Mouse (Mus musculus) liver, adult 2 months (tissue): Measurements from ENCODE around the gene Pdx1. TPM values are rescaled to one million over a fixed set of nuclear protein-coding genes. Genes with fewer than 3 reads are reported as not detected.

Experiments used
- DNase-seq: peaks from one replicate; pipeline ENCODE4 v3.0.0-alpha.2; 2011; ENCODE audit warnings: low read depth, low spot score; ENCODE audit errors: extremely low read depth
- H3K27ac ChIP-seq: fragments of 200-500 bp; replicated peaks from 2 replicates; pipeline ENCODE4 v1.5.1; 2012; ENCODE audit warnings: low read depth, mild to moderate bottlenecking, control low read depth, inconsistent platforms, low read length; ENCODE audit not compliant: insufficient read depth
- H3K27me3 ChIP-seq: fragments of 200-500 bp; 2 replicates; pipeline ENCODE4 v1.6.1; 2012; ENCODE audit warnings: mild to moderate bottlenecking, moderate library complexity, low read length, inconsistent platforms; ENCODE audit not compliant: control insufficient read depth, insufficient read depth
- H3K36me3 ChIP-seq: fragments of 200-500 bp; 2 replicates; pipeline ENCODE4 v1.6.1; 2012; ENCODE audit warnings: low read length, inconsistent platforms; ENCODE audit not compliant: control insufficient read depth, insufficient read depth
- H3K4me1 ChIP-seq: fragments of 200-500 bp; 2 replicates; pipeline ENCODE4 v1.6.1; 2011; ENCODE audit warnings: low read length; ENCODE audit not compliant: control insufficient read depth, insufficient read depth
- H3K4me3 ChIP-seq: fragments of 200-500 bp; 2 replicates; pipeline ENCODE4 v1.5.1; 2011; ENCODE audit warnings: low read depth, mild to moderate bottlenecking, control low read depth, low read length, moderate library complexity; ENCODE audit not compliant: insufficient read depth
- H3K79me2 ChIP-seq: fragments of 200-500 bp; 2 replicates; pipeline ENCODE4 v1.6.1; 2012; ENCODE audit warnings: inconsistent platforms, mild to moderate bottlenecking, low read length, moderate library complexity; ENCODE audit not compliant: control insufficient read depth, insufficient read depth
- H3K9ac ChIP-seq: fragments of 200-500 bp; 2 replicates; pipeline ENCODE4 v1.6.1; 2012; ENCODE audit warnings: low read depth, mild to moderate bottlenecking, control low read depth, inconsistent platforms, low read length
- CTCF ChIP-seq: fragments of 200-500 bp; IDR thresholded peaks from 2 replicates; pipeline ENCODE4 v1.5.1; 2011; ENCODE audit warnings: low read depth, low read length, control low read depth
- POLR2A ChIP-seq: fragments of 200-500 bp; IDR thresholded peaks from 2 replicates; pipeline ENCODE4 v1.6.1; 2011; ENCODE audit warnings: low read length, control low read depth; ENCODE audit not compliant: insufficient read depth; ENCODE audit errors: extremely low read depth
- WGBS: fragments of 180-500 bp; shearing (Covaris S2); methylation state at CpG from one replicate; pipeline ENCODE4 v1.1.7; 2018; 5-methylcytosine and 5-hydroxymethylcytosine counted together
- polyA plus RNA-seq: library from polyadenylated mRNA; depleted of rRNA; stranded (reverse); fragments of >200 nt; gene quantifications from 2 replicates; pipeline ENCODE4 v1.2.3, GENCODE M21; 2012
- total RNA-seq: library from RNA; depleted of rRNA; stranded (reverse); fragments of >200 nt; gene quantifications from 2 replicates; pipeline ENCODE4 v1.2.3, GENCODE M21; 2014

Gene Pdx1
- total and polyA plus RNA-seq, 2 experiments = not detected

DNA sequence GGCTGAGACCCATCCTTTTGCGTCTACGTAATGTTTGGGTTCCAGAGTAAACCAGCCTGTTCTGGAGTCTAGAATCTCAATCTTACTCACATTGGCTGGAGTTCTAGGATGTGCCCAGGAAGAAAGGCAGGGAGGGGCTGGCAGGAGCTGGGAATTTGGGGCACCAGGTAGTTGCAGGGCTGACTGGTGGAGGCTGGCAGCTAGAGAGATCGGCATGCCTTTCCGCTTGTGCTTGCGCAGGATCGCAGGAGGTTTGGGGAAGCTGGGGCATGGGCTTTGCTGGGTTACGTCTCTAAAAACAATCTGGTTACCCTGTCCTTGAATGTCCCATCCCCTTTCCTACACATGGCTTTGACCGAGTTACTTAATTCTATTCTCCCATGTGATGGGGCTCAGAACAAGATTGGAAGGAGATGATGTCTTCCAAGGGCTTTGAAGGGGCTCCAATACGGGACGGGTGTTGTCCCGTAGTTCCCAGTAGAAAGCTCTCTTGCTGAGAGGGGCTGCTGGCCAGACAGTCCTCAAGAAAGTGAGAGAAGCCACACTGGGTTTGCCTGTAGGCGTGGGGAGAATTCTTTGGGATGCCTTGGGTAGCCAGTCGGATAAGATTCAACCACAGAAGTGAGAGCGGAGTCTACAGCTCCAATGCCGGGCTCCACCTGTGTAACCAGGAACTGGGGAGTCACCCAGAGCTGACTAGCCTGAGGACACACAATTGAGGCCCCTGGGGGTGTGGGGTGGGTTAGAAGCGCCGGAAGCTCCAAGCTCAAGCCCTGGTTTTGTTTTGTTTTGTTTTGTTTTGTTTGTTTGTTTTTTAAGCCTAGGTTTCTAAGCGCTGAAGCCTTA, 7.2 kb downstream of the Pdx1 start:
- no peaks in the 10 kb centered on the region for H3K36me3 ChIP-seq
- DNase-seq = no peak
- WGBS = 7% methylated on average over 18 of the region's 18 CpGs
- H3K4me1 ChIP-seq = no peaks in the 10 kb centered on the region
- no peak for TF ChIP-seq POLR2A
- TF ChIP-seq CTCF = no peak
- H3K4me3 ChIP-seq = no peak overlapping the region
- H3K27me3 ChIP-seq = peaks cover 24% of the 10 kb centered on the region
- no peaks in the 10 kb centered on the region for H3K79me2 ChIP-seq
- no peak overlapping the region for H3K9ac ChIP-seq
- H3K27ac ChIP-seq = no peak overlapping the region

DNA sequence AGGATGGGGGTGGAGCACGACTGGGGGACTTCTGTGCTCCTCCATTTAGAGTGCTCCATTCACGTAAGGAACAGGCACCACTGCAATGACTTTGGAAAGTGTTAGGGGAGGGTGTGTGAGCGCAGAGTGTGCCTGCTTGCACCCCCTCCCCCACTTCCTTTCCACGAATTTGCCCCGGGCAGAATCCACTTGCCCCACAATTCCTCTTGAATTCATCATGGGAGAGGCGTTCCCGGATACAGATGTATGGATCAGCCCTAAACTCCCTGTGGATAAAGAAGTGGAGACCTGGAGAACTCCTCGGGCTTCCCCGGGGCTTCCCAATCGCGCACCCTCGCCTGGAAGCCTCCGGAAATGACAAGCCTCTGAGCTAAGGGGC, 7.8 kb downstream of the Pdx1 start:
- peaks cover 24% of the 10 kb centered on the region for H3K27me3 ChIP-seq
- no peak overlapping the region for H3K9ac ChIP-seq
- H3K4me1 ChIP-seq = no peaks in the 10 kb centered on the region
- H3K79me2 ChIP-seq = no peaks in the 10 kb centered on the region
- no peaks in the 10 kb centered on the region for H3K36me3 ChIP-seq
- TF ChIP-seq POLR2A = no peak
- no peak for TF ChIP-seq CTCF
- WGBS = 3% methylated on average over 13 of the region's 13 CpGs
- no peak overlapping the region for H3K4me3 ChIP-seq
- H3K27ac ChIP-seq = no peak overlapping the region
- no peak for DNase-seq

DNA sequence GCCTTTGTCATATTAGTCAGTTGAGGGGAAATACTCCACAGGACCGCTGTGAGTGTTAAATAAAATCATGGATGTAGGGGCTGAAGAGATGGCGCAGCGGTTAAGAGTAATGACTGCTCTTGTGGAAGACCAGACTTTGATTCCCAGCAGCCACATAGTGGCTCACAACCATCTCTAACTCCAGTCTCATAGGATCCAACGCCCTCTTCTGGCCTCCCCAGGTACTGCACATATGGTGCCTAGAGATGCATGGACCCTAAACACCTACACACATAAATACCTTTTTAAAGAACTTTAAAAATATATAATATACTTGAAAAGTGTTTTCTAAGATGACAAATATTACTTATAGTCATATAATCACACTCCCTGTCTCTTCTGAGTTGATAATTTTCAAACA, 14.6 kb downstream of the Pdx1 start:
- no peak for DNase-seq

GRCm38 (mm10) chr5:147291764-147292505, 22.2 kb downstream of the Pdx1 start:
- no peak overlapping the region for H3K27ac ChIP-seq
- no peaks in the 10 kb centered on the region for H3K36me3 ChIP-seq
- H3K4me1 ChIP-seq = no peaks in the 10 kb centered on the region
- TF ChIP-seq POLR2A (no peak), CTCF (no peak)
- 26% methylated on average over 16 of the region's 16 CpGs for WGBS
- H3K9ac ChIP-seq = no peak overlapping the region
- peaks cover 15% of the 10 kb centered on the region; the same call in 1 of the 2 replicates for H3K27me3 ChIP-seq
- DNase-seq = no peak
- no peak overlapping the region for H3K4me3 ChIP-seq
- H3K79me2 ChIP-seq = no peaks in the 10 kb centered on the region

More for the DNA sequence above, 14.6 kb downstream of the Pdx1 start:
- peaks cover 14% of the 10 kb centered on the region for H3K27me3 ChIP-seq
- H3K9ac ChIP-seq = no peak overlapping the region
- H3K36me3 ChIP-seq = no peaks in the 10 kb centered on the region
- H3K4me1 ChIP-seq = peaks cover 2% of the 10 kb centered on the region
- no peak overlapping the region for H3K4me3 ChIP-seq
- 76% methylated on average over 4 of the region's 4 CpGs for WGBS
- H3K27ac ChIP-seq = no peak overlapping the region
- TF ChIP-seq CTCF (peak; percentile 22; the same call in 1 of the 2 replicates), POLR2A (no peak)
- H3K79me2 ChIP-seq = no peaks in the 10 kb centered on the region

GRCm38 (mm10) chr5:147292506-147293120, 22.9 kb downstream of the Pdx1 start:
- Histone ChIP-seq H3K36me3 (no peaks in the 10 kb centered on the region), H3K27ac (no peak overlapping the region), H3K79me2 (no peaks in the 10 kb centered on the region), H3K4me1 (no peaks in the 10 kb centered on the region), H3K27me3 (peaks cover 15% of the 10 kb centered on the region; the same call in 1 of the 2 replicates), H3K4me3 (no peak overlapping the region), H3K9ac (no peak overlapping the region)
- no peak for TF ChIP-seq CTCF
- TF ChIP-seq POLR2A = no peak
- 51% methylated on average over 13 of the region's 13 CpGs for WGBS
- no peak for DNase-seq
